Mouse (Mus musculus): ENCODE data around the gene Cenpo. TPM values are rescaled to one million over a fixed set of nuclear protein-coding genes. Genes with fewer than 3 reads are reported as not detected.

The Cenpo gene
- total RNA-seq, 2 experiments from 2014 or later, result 1.7 to 1.8 TPM

DNA sequence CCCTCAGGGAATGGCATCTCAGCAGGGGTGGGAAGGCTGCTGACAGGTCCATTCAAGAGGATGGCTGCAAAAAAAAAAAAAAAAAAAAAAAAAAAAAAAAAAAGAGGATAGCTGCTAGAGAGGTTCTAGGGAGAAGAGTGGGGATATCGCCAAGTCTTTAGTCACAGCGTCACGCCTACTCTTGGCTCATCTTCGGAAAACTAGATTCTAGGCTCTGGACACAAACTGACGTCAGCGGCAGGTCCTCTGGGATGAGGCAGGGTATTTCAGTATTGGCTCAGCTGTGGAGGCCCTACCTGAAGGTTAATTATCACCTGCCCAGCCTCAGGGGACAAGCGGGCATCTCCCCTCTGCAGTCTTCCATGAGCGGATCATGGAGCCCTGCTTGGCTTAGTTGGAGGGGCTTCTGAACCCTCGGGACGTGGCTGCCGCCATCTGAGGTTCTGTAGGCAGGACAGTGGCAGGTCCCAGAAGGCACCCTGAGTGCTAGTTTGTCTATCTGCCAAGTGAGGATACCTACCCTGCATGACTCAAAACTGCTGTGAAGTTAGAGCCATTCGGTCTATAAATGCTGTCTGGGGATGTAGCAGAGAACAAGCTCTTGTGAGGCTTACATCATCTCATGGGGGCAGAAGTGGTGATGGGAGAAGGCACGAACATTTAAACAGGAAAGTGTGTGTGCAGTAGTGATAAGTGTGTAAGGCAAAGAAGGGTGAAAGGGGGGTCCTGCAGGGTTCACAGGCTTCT lies 32.5 kb downstream of the Cenpo start:
- peak; percentile 79 for DNase-seq (ENCODE audit: low spot score)

DNA sequence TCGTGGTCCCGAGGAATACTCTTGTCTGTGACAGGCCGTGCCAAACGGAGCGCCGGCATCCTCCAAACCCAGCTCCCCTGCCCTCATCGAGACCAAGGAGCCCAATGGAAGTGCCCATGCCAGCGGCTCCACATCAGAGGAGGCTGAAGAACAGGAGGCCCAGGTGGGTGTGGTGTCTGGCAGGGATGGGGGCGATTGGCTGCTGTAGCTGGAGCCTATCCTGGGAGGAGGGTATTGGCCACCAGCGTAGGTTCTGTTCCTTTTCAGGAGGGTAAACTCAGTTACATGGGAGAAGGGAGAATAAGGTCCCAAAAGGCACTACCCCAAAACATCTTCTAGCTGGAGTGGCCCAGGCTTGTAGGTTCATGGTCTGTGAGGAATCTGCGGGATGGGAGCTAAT lies 34.8 kb downstream of the Cenpo start:
- DNase-seq (ENCODE audit: low spot score), result no peak

DNA sequence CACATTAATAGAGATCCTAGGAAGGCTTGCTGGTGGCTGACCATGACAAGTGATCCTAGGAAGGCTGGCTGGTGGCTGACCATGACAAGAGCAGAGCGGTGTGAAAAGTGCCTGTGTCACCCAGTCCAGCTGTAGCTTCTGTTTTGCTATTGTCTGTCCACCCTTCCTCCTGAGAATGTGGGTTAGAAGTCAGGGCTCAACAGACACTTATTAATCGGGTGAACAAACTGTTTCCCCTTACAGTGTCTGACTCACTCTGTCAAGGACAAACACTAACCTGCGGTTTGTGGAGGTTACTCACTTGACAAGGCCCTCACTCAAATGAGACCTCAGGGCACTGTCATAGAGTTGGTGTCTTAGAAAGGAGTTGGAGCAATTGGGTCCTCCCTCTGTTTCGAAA lies 35.4 kb downstream of the Cenpo start:
- no peak for DNase-seq (ENCODE audit: low spot score)

DNA sequence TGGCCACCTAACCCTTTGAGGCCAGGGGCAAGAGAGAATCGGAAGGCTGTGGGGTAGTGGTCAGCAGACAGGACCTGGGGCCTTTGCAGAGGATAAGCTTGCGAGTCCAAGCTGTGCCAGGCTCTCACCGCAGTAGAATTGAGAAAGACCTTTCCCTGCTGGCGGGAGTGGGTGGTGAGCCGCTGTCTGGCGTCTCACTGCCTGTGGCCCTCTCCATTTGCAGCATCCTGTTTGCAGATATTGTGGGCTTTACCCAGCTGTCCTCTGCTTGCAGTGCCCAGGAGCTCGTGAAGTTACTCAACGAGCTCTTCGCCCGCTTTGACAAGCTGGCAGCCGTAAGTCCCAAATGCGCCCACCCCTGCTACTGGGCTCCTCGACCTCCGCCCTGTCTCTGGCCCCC lies 39.5 kb downstream of the Cenpo start:
- DNase-seq (ENCODE audit: low spot score), result no peak

DNA sequence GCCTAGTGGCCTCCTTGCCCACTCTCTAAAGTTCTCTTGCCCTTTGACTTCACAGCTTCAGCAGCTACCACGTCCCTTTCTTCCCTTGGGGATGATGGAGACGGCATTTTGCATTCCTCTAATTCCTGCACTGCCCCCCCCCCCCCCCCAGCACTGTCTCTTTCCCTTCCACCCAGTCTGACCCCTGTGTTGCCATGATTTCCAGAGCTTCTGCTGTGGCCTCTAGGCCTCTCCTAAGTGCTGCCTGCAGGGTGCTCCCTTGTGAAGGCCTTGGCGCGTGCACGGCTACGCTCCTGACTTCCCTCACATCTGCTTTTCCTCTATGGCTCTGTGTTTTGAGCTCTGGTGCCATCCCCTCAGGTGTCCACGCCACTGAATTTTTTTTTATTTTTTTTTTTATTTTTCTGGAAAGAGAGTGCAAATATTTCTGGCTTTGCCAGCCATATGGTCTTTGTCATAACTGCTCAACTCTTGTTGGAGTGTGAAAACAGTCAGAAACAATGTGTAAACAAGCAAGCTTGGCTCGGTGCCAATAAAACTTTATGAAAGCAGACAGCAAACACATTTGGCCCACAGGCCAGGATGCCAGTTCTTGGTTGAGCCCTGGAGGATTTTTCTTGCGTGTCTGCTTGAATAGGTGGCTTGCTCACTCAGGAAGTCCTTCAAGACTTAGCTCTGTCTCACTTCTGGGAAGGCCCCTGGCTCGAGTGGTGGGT lies 40.9 kb downstream of the Cenpo start:
- DNase-seq (ENCODE audit: low spot score), result no peak

DNA sequence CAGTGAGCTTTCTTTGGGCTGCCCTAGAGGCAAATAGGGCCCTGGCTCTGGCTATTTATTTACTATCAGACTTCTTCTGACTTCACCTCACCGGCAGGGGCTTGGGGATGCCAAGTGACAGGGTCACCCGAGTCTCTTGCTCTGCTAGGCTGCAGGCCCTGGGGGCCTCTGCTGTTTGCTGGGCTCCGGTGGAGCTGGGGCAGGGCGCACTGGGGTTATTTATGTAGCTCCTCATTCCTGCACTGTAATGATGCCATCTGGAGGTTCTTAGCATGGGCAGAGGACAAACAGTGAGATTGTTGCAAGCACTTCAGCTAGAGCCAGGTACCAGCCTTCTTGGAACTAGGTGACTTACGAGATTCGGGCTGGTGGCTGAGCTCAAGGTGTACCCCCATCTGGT lies 41.6 kb downstream of the Cenpo start:
- DNase-seq (ENCODE audit: low spot score), result no peak

DNA sequence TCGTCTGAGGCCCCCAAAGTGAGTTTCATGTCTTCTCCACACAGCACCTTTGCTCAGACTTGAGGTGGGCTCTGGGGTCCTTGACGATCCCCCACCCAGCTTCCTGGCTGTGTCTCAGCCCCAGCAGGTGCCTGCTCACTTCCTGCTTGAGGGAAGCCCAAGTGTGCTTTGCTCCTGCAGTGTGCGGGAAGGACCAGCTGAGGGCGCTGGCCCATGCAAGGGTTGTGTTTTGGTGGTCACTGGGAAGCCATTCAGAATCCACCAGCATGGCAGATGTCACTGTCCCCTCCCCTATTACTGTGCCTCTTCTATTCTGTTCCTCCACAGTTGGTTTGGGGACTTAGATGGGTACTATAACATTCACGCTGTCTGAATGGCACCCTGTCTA lies 45.0 kb downstream of the Cenpo start:
- DNase-seq (ENCODE audit: low spot score), result no peak

DNA sequence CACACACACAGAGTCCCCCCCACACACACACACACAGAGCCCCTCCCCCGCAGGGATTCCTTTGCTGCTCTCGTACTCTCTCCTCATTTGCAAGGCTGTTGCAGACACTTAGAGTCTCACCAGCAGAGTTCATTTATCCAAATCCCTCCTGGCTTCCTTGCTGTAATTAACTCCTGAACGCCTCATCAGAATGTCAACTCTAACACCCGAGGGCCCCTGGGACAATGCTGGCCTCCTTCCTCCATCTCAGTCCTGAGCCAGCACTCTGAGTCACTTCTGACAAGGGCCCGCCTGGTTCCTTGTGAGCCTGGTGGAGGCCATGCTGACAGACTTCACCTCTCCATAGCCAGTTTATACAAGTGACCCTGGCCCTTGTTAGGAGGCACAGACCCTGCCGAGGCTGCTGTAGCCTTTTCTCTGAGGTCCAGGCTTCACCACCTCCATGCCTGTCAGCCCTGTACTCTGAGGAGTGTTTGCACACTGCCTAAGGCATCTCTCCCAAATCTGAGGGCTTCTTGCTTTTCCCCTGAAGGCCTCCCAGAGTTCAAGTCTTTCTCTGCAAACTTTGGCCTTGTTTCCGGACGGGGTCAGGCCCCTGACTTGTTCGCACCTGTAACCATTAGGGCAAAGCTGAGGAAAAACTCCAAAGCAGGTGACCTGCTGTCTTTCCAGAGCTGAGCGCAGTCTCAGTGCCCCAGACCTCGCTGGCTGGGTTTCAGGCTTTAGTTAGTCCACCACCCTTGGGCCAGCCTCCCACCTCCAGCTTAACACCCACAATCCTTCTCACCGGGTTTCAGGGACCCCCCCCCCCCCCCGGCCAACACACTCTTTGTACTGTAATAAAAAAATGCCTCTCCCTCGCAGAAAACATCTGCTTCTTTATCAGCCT lies 45.7 kb downstream of the Cenpo start:
- peak; percentile 75 for DNase-seq (ENCODE audit: low spot score)

DNA sequence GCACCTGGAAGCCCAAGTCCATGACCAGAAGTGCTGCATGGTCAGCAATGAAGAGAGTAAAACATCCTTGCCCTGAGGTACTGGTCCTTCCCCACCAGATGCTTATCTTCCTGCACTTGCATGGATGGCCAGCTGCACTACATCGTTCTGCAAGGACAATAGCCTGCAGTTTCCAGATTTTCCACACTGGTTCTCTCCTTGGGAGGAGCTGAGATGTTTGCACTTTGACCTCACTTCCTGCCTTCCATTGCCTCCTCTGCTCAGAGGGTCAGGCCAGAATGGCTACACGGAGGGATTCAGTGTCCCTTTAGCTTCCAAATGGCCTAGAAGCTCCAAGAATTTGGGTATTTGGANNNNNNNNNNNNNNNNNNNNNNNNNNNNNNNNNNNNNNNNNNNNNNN lies 49.4 kb downstream of the Cenpo start:
- no peak for DNase-seq (ENCODE audit: low spot score)

DNA sequence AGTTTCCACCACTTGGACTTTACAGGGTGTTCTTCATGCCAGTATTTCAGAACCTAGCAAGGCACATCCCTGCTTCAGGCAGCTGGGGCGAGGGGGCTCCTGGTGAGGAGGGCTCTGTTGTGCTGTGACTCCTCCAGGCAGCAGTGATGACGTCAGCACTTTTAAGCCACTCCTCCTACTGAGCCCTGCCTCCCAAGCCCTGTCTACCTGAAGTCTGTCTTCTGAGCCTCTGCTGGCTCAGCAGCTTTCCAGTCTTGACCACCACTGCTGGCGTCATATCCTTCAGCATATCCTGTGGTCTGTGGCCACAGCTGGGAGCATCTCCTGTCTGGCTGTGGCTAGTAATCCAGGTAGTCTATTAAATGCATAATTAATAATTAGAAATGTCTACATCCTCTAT lies 53.6 kb downstream of the Cenpo start:
- DNase-seq (ENCODE audit: low spot score), result no peak

DNA sequence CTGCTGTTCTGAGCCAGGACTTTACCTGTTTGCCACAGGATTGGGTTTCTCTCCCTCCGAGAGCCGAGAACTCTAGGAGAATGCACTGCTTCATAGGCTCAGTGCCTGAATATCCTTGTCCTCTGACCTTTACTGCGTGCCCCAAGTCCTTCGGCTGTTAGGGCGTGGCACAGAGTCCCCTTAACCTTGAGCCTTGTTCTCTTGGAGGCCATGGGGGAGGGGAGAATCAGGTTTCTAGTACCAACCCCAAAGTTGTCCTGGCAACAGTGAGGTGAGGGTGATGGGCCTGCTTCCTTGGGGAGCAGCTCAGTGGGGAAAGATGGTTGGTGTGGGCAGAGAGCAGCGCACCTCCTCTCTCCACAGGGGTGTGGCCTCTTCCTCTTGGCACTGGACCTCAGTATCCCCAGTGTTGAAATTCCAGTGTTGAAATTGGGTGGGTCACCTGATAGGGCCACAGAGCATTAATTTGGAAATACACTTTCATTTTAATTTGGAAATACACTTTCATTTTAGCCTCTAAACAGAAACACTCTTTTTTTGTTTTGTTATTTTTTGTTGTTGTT lies 54.3 kb downstream of the Cenpo start:
- no peak for DNase-seq (ENCODE audit: low spot score)

DNA sequence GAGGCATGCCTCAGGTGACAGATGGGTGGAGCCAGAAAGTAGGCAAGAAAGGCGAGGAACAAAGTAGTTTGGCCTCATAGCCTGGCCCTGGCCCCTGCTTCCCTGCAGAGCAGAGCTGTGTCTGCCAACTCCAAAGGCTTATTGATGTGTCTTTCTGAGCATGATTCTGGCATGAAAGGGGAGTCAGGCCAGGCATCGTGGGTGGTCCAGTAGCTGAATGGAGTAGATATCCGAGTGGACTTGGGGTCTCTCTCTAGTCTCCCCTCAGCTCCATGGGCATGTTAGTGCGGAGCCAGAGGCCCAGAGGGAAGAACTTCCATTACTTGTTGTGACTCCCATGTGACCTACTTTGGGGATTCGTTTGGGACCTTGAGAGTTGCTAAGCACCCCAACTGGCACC lies 55.3 kb downstream of the Cenpo start:
- DNase-seq (ENCODE audit: low spot score), result no peak

DNA sequence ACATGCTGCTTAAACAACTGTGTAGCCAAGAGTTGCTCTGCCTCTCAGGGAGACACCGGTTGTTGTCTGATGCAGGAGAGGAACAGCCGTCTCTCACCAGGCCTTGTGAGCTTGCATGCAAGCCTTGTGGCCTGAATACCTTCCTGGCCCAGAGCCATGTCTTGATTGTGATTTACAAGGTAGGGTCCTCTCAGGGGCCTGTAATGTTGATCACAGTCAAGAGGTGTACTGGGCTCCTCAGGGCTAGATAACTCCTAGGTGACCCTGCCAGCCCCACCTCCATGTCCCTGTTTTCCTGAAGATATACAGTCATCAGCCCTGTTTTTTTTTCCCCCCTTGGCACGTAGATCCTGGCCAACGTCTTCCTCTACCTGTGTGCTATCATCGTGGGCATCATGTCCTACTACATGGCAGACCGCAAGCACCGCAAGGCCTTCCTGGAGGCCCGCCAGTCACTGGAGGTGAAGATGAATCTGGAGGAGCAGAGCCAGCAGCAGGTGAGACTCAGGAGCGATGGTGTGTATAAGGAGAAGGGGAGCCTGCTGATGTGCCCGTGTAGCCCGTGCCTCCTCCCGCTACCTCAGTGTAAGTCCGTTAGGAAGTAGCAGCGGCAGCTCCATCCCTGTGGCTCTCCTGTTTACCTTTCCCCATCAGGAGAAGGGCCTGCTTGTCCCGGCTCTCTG lies 60.8 kb downstream of the Cenpo start:
- DNase-seq (ENCODE audit: low spot score), result no peak

DNA sequence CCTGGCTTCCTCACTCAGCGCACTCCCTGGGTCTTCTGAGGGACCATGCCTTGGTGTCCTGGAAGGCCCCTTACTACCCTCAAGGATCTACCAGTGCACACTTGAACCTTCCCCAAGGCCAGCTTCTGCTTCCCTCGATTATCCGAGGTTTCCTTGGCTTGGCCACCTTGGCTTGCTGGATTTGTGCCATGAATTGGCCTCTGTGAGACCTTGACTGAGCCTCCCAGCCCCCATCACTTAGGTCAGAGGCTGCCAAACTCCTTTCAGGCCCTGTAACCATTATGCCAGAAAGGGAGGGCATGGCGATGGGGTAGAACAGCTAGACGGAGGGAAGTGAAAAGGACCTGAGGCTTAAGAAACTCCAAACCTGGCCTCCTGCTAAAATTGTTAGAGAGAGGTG lies 64.5 kb downstream of the Cenpo start:
- DNase-seq (ENCODE audit: low spot score), result no peak

DNA sequence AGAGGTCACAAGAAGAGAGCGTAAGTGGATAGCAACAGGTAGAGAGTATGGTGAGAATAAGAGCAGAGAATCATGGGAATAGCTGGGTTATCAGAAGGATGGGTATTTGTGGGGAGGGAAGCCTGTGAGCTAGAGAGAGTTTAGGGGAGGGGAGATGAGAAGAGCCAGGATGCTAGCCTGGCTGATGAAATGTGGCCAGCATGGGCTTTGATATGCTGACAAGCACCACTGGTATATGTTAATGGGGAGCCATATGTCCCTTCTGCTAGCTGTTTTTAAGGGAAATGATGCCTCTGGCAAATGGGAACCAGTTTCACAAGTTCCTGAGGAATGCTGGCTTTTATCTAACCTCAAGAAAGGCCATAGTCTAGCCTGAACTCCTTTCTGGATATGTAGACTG lies 65.0 kb downstream of the Cenpo start:
- no peak for DNase-seq (ENCODE audit: low spot score)

DNA sequence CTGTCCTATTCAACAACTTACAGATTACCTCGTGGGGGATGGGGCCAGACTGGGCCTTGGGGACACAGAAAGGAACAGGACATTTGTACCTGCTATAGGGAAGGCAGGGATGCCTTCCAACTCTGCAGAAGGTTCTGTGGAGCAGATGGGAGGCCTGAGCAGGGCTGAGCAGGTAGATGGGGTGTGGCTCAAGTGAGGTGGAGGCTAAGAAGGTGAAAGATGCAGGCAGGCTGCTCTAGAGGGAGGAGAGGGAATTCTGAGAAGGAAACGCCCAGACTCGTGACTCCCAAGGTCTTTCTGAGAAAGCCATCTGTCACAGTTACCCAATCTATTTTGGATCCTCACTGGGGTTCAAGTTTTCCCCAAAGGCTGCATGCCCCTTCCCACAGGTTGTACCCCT lies 67.1 kb downstream of the Cenpo start:
- DNase-seq (ENCODE audit: low spot score), result no peak

DNA sequence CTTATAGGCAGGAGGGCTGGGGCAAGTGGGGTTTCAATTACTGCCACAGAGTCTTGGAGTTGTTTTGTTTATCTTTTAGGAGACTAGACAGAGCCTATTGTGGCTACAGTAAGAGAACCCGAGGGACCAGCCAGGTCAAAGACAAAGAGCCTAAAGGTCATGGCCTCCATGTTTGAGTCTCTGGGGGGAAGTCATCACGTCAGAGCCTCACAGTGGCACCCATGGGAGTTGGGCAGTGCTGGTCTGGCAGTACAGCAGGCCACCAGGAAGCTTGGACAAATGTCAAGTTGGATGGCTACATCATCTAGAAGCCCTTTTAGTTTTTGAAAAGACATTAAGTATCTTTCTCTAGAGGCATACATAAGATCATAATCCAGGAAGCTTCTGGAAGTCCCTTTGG lies 71.2 kb downstream of the Cenpo start:
- no peak for DNase-seq (ENCODE audit: low spot score)

DNA sequence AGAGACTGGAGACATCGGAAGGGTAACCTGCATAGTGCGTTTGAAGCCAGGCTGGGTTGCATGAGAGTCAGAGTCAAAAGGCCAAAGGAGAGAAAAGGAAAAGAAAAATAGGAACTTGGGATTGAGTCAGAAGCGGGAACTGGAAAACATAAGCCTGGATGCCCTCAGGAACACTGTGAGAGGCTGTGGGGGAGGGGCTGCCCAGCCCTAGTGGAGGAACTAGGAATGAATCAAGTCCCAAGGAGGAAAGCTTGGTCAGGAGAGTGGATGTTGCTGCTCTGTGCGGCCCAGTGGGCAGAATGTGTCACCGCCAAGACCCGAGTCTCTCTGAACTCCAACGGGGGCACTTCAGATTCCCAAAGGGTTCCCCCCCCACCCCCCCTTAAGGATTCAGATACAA lies 73.8 kb downstream of the Cenpo start:
- DNase-seq (ENCODE audit: low spot score), result no peak

DNA sequence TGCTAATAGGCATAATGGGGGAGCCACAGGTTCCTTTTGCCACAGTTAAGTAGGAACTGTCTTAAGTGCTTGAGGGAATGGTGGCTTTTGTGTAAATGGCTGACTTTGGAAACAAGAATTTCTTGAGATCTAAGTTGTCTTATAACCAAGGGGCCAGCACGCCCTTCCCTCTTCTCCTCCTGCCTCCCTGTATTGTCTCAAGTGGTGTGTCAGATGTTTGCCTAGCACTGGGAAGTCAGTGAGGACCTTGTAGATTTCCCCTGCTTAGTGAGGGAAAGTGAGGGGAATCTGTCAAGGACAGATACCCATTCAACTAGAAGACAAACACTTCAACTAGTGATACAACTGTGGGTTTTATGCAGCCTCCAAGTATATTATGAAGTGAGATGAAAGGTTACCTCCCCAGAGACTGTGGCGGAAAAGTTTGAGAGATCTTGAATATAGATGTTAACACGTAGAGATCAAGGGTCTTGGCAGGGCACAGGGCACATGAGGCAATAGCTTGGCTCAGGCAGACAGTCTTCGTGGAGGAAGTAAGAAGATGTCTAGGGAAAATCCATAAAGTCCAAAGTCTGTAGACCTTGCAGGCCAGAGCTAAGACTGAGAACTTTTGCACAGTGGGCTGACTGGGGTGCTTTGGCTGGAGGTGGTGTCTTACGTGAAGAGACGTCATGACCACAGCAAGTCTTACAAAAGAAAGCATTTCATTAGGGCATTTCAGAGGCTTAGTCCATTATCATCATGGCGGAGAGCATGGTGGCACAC lies 75.0 kb downstream of the Cenpo start:
- DNase-seq (ENCODE audit: low spot score), result no peak

DNA sequence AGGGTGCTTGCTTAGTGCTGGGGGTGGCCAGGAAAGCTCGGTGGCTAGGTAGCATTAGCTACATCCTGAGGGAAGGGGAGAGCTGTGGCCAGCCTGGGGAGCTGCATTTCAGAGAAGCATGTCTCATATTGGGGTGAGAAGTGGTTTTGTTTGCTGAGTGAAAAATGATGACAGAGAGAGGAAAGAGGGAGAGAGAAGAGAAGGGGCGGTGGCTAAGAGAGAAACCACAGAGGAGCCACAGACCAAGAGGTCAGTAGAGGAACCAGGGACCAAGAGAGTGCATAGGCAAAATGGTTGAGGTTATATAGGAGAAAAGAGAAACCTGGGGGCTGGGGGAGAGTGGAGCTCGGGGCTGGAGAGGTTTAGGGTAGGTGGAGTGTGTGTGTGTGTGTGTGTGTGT lies 75.9 kb downstream of the Cenpo start:
- DNase-seq (ENCODE audit: low spot score), result no peak

DNA sequence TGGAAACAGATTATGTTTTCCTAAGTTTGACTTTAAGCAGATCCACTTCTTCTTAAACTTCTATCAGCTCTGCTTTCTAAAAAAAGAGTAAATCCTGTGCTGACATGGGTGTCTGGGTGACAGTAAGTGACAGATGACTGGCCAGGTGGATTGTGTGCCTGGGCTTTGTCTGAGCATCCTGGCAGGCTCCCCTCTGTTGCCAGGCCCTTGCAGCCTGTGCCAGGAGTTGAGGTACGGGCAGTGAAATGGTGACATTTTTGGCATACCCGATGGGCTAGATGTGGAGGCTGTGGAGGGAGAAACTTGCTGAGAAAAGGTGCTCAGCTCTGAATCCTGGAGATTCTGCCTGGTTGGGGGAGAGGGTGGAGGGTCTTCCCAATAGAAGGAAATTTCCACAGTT lies 76.6 kb downstream of the Cenpo start:
- DNase-seq (ENCODE audit: low spot score), result no peak
